Mouse (Mus musculus) cerebellum, postnatal 4 days (tissue): ENCODE measurements around the gene Mtfr1l.
A peak's percentile ranks its signal among the peaks of the same experiment; 100 is the strongest.

Source experiments
- DNase-seq, 2 experiments: peaks; one replicate each; pipeline ENCODE4 v3.0.0; 2022; ENCODE audit warnings: low spot score in 2 of 2, mixed read lengths in 1 of 2

Mtfr1l gene

DNA sequence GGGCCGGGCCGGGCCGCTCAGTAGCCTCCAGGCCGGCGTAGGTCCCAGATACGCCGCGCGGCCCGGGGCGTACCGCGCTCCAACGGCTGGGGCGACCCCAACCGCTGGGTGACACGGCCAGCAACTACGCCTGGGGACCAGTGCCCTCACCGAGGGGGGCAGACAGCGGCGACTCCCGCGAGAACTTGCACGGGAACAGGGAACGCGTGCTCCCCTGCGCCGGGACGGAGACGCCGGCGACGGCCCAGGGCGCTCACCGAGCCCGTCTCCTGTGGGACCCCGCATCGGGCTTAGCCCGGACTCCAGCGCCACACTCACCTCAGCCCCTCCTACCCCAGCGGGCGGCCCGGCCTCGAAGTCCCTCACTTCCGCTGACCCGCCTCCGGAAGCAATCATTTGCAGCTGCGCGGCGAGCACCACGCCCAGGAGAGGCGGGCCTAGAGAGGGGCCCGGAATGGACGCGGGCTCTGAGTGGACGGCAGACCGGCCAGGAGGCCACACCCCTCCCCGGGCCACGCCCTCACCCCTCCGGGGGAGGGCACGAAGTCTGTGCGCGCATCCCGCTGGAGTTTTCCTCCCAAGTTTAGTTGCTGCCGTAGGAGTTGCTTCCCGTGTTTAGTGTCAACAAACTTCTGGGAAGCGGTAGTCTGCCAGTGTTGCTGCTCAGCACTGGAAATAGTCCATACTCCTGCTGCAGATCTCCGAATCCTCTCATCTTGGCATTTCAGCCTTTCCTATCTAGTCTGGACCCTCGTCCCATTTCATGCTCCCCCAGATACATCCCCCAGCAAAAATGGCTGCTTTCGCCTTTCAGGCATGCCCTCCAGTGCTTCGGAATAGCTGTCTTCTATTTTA, at the start of gene Mtfr1l:
TSS of gene Mtfr1l (minus strand) at position 456 of the 855 bp plus-strand sequence.
- peak; percentile 82 to 93 for DNase-seq

DNA sequence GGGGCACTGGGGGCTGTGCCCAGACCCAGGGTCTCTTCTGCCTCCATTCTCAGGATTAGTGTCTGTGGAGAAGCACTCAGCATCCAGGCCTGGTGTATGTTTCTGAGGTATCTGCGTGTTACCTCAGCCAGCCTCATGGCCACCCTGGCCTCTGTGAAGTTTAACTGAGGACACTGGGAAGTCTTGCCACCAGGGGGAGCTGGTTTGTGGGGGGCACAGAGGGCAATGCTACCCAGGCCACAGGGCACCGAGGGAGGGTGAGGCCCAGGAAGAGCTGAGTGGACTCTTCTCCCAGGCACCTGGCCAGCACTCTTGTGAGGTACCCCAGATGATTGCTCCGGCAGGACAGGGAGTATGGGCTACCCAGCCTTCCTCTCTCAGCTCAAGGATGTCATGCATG, 48.3 kb upstream of the Mtfr1l start:
- DNase-seq: no peak

GRCm38 (mm10) chr4:134581365-134581764, 46.2 kb upstream of the Mtfr1l start:
- DNase-seq: no peak

GRCm38 (mm10) chr4:134580351-134581148, 45.4 kb upstream of the Mtfr1l start:
- DNase-seq: peak in 1 of 2 experiments; percentile 68

GRCm38 (mm10) chr4:134579620-134580019, 44.4 kb upstream of the Mtfr1l start:
- no peak for DNase-seq

- DNase-seq: no peak
Observed at GRCm38 (mm10) chr4:134579212-134579611, 44.0 kb upstream of the Mtfr1l start.

DNA sequence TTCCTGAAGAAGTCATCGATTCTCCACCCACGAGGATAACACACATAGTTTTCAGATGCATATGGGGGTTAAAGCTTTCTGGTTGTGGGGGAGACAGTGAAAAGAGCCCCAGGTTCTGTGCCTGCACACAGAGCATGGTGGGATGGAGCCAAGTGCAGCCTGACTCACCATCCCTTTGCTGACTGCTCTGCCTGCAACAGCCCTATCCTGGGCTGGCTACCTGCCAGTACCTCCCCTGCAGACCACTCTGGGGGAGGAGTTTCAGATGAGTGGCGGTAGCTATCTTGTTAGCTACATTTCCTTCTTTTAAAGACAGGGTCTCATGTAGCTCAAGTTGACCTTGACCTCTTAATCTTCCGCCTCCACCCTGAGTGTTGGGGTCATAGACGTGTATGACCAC, 43.2 kb upstream of the Mtfr1l start:
- DNase-seq: no peak

- DNase-seq: no peak
Observed at GRCm38 (mm10) chr4:134577281-134577680, 42.1 kb upstream of the Mtfr1l start.

DNA sequence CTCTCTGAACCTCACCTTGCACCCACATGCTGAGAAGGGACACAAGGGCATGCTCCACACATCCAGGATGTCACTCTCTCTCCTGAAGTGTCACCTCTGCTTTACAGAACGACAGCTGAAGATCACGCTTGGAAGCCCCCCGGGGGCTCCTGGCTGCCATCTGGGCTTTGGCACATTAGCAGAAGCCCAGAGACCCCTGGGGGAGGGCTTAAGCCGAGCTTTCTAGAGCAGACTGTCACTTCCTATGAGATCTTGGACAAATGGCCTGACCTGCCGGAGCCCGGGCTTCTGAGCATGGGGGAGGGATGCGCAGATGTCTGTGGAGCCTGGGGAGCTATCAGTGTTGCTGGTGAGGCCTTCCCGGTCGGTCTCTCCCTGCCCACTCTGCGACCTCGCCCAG, 40.3 kb upstream of the Mtfr1l start:
- no peak for DNase-seq

- DNase-seq: no peak
Observed at GRCm38 (mm10) chr4:134572449-134573300, 37.5 kb upstream of the Mtfr1l start.

GRCm38 (mm10) chr4:134570704-134571451, 35.7 kb upstream of the Mtfr1l start:
- peak in 1 of 2 experiments; percentile 55 for DNase-seq

DNA sequence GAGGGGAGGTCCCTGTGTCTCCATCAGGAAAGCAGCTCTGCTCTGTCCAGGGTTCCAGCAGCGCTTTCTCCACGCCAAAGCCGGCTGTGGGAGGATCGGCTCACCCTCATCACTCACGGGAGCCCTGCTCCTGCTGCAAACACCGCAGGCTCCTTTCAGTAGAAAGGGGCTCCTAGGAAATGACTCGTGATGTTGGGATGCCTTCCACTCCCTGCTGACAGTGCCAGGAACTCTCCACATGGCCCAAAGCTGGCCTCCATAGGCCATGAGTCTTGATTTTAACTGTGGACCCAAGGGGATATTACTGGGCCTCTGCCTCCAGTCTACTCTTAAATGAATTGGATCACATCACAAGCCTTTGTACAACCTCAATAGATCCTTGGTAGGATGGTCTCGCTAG, 34.6 kb upstream of the Mtfr1l start:
- DNase-seq: no peak

DNA sequence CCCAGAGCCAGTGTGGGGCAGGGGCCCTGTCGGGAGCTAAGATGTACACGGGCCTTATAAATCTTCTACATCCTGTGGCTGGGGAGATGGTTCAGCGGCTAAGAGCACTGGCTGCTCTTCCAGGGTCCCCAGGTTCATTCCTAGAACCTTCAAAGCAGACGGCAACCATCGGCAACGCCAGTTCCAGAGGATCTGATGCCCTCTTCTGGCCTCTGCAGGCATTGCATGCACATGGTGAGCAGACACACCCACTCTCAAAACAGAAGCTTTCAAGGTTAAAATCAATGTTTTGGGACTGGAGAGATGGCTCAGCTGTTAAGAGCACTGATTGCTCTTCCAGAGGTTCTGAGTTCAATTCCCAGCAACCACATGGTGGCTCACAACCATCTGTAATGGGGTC, 34.0 kb upstream of the Mtfr1l start:
- no peak for DNase-seq

GRCm38 (mm10) chr4:134567377-134568226, 32.4 kb upstream of the Mtfr1l start:
- peak in 1 of 2 experiments; percentile 70 for DNase-seq

DNA sequence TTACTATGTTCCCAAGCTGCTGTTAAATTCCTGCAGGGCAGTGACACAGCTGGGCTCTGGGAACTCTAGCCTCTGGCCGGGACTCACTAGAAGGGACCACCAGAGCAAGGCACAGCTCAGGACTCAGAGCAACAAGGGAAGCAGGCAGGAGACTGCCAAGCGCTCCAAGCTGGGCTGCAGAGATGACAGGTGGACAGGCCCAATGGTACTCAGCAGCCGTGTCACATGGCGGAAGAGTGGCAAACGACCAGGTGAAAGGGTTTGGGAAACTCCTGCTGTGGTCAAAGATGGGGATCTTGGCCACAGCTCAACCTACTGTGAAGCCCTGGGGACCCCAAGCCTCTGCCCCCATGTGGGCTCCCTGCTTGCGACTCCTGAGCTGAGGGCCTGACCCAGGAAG, 28.9 kb upstream of the Mtfr1l start:
- no peak for DNase-seq

- no peak for DNase-seq
Observed at GRCm38 (mm10) chr4:134563624-134564023, 28.4 kb upstream of the Mtfr1l start.

GRCm38 (mm10) chr4:134562014-134562413, 26.8 kb upstream of the Mtfr1l start:
- no peak for DNase-seq

- DNase-seq: no peak
Observed at GRCm38 (mm10) chr4:134560699-134561098, 25.5 kb upstream of the Mtfr1l start.

DNA sequence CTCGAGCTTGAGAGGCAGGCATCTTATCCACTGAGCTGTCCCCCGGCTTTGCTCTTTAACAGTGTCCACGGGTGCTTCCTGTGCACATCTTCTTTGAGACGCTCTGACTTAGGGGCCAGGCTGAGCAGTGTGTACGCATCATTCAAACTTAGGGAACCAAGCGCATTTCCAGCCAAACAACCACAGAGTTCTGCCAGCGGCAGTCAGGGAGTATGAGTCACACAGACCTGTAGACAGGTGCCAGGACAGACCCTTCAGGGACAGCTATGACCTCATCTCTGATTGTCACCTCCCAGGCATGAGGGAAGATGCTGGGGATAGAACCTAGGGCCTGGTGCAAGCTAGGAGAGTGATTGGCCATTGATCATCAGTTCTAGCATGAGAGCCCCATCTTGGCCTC, 24.0 kb upstream of the Mtfr1l start:
- DNase-seq: no peak

- no peak for DNase-seq
Observed at GRCm38 (mm10) chr4:134558570-134559113, 23.5 kb upstream of the Mtfr1l start.
